Mouse (Mus musculus) heart, embryonic 11.5 days (tissue): Measurements from ENCODE around the gene Erf. TPM values are rescaled to one million over a fixed set of nuclear protein-coding genes. Genes with fewer than 3 reads are reported as not detected.

Experiments used
- ATAC-seq: fragments of 200-750 bp; cut with Nextera tagmentation; replicated peaks from 2 replicates; pipeline ENCODE4 v1.8.0; 2017; ENCODE audit warnings: moderate library complexity; ENCODE audit not compliant: insufficient number of reproducible peaks, low FRiP score, low TSS enrichment
- H3K27ac ChIP-seq: fragments of 300-500 bp; sonication (generic); 2 replicates; pipeline ENCODE4 v1.5.1; 2014; ENCODE audit warnings: mild to moderate bottlenecking, low read depth, low read length
- H3K27me3 ChIP-seq: fragments of 300-500 bp; sonication (generic); 2 replicates; pipeline ENCODE4 v1.6.1; 2014; ENCODE audit warnings: mild to moderate bottlenecking, low read length, mixed read lengths; ENCODE audit not compliant: control insufficient read depth, insufficient read depth
- H3K36me3 ChIP-seq: fragments of 300-500 bp; sonication (generic); 2 replicates; pipeline ENCODE4 v1.6.1; 2014; ENCODE audit warnings: mild to moderate bottlenecking, low read length, moderate library complexity, mixed read lengths; ENCODE audit not compliant: control insufficient read depth, insufficient read depth
- H3K4me1 ChIP-seq: fragments of 300-500 bp; sonication (generic); 2 replicates; pipeline ENCODE4 v1.6.1; 2014; ENCODE audit warnings: low read length; ENCODE audit not compliant: control insufficient read depth, insufficient read depth
- H3K4me2 ChIP-seq: fragments of 300-500 bp; sonication (generic); 2 replicates; pipeline ENCODE4 v1.6.1; 2014; ENCODE audit warnings: mild to moderate bottlenecking, moderate library complexity
- H3K4me3 ChIP-seq: fragments of 300-500 bp; sonication (generic); 2 replicates; pipeline ENCODE4 v1.5.1; 2014; ENCODE audit warnings: low read depth, low read length
- H3K9ac ChIP-seq: fragments of 300-500 bp; sonication (generic); 2 replicates; pipeline ENCODE4 v1.6.1; 2014; ENCODE audit warnings: mild to moderate bottlenecking, low read depth, low read length, moderate library complexity
- H3K9me3 ChIP-seq: fragments of 300-500 bp; sonication (generic); replicated peaks from 2 replicates; pipeline ENCODE4 v1.6.1; 2016; ENCODE audit warnings: low read length; ENCODE audit not compliant: control insufficient read depth
- WGBS: fragments of 180-500 bp; shearing (Covaris S2); extraction: QIAGEN DNeasy Blood & Tissue Kit; methylation state at CpG from one replicate; pipeline ENCODE4 v1.1.7; 2014; ENCODE audit not compliant: insufficient replicate concordance; 5-methylcytosine and 5-hydroxymethylcytosine counted together
- polyA plus RNA-seq: library from polyadenylated mRNA; unstranded; fragments of >200 nt; fragmentation: Nextera tagmentation; extraction: Ambion mirVana; gene quantifications from 2 replicates; pipeline ENCODE4 v1.2.1, GENCODE M21; 2014

The Erf gene
- polyA plus RNA-seq, 1 experiment from 2014 or later = 25.0 TPM

DNA sequence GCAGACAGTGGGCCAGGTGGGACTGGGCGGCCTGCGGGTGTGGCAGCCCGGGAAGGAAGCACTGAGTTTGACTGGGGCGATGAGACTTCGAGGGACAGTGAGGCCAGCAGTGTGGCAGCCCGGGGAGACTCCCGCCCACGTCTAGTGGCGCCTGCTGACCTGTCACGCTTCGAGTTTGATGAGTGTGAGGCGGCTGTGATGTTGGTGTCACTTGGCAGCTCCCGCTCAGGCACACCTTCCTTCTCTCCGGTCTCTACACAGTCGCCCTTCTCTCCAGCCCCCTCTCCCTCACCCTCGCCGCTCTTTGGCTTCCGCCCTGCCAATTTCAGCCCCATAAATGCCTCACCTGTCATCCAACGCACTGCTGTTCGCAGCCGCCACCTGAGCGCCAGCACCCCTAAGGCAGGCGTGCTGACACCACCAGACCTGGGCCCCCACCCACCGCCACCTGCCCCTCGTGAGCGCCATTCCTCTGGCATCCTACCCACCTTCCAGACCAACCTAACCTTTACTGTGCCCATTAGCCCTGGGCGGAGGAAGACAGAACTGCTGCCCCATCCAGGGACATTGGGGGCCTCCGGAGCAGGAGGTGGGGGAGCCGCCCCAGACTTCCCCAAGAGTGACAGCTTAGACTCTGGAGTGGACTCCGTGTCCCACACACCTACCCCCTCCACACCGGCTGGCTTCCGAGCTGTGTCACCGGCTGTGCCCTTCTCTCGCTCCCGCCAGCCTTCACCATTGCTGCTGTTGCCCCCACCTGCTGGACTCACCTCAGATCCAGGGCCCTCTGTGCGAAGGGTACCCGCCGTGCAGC, 22.1 kb upstream of the Erf start:
- 72% methylated on average over 38 of the region's 38 CpGs for WGBS
- Histone ChIP-seq H3K9ac (no peak overlapping the region), H3K36me3 (peaks cover 16% of the 10 kb centered on the region; the same call in 1 of the 2 replicates), H3K4me3 (no peak overlapping the region), H3K4me1 (peaks cover 58% of the 10 kb centered on the region), H3K4me2 (no peak overlapping the region), H3K9me3 (no peaks in the 10 kb centered on the region), H3K27ac (no peak overlapping the region), H3K27me3 (no peaks in the 10 kb centered on the region)
- ATAC-seq = no peak

DNA sequence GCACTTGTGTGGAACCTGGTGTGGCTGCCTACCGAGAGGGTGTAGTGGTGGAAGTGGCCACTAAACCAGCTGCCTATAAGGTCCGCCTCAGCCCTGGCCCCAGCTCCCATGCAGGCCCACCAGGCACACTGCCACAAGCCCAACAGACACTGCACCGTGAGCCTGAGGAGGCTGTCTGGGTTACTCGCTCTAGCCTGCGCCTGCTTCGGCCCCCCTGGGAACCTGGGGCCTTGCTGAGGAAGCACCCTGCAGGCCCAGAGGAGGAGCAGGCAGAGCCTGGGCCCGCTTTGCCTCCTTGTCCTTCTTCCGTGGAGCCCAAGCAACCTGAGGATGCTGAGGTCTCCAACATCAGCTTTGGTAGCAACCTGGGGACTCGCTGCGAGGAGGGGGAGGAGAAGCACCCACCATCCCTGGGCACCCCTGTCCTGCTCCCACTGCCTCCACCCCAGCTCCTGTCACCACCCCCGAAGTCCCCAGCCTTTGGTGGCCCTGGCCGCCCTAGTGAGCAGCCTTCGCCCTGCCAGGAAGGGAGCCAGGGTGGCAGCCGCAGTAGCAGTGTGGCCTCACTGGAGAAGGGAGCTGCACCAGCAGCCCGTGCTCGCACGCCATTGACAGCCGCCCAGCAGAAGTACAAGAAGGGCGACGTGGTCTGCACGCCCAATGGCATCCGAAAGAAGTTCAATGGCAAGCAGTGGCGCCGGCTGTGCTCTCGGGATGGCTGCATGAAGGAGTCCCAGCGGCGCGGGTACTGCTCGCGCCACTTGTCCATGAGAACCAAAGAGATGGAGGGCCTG, 21.3 kb upstream of the Erf start:
- no peak overlapping the region for H3K9ac ChIP-seq
- no peak overlapping the region for H3K27ac ChIP-seq
- H3K9me3 ChIP-seq = no peaks in the 10 kb centered on the region
- H3K4me1 ChIP-seq = peaks cover 53% of the 10 kb centered on the region
- H3K27me3 ChIP-seq = no peaks in the 10 kb centered on the region
- H3K4me3 ChIP-seq = no peak overlapping the region
- peaks cover 16% of the 10 kb centered on the region; the same call in 1 of the 2 replicates for H3K36me3 ChIP-seq
- H3K4me2 ChIP-seq = no peak overlapping the region
- WGBS = 85% methylated on average over 30 of the region's 30 CpGs
- ATAC-seq = no peak

DNA sequence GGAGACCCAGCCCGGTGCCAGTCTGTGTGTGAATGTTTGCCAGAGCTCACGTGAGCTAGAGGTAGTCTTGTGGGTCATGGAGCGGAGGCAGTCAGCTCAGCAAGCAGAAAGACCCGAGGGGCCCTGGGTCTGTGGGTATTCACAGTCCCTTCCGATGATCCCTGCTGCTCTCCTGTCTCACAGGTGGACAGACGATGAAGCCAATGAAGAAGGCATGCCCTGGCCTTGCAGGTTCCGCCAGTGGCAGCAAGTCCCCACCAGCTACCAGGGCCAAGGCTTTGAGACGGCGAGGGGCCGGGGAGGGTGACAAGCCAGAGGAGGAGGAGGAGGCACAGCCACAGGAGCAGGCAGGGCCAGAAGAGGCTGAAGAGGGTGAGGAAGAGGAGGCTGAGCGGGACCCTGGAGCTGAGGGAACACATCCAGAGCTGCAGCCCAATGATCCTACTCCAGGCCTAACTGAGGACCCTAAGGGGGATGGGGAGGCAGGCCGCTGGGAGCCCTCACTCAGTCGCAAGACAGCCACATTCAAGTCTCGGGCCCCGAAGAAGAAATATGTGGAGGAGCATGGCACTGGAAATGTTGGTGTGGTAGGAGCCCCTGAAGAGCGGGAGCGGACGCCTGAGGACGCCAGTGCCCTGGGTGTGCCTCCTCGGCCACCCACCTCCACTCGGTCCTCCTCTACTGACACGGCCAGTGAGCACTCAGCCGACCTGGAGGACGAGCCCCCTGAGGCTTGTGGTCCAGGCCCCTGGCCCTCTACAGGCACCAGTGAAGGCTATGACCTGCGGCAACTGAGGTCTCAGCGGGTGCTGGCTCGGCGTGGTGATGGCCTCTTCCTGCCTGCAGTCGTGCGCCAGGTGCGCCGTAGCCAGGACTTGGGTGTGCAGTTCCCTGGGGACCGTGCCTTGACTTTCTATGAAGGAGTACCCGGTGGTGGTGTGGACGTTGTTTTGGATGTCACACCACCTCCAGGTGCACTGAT, 20.4 kb upstream of the Erf start:
- peaks cover 16% of the 10 kb centered on the region; the same call in 1 of the 2 replicates for H3K36me3 ChIP-seq
- no peaks in the 10 kb centered on the region for H3K27me3 ChIP-seq
- H3K4me1 ChIP-seq = peaks cover 50% of the 10 kb centered on the region
- H3K27ac ChIP-seq = no peak overlapping the region
- no peak overlapping the region for H3K4me2 ChIP-seq
- H3K4me3 ChIP-seq = no peak overlapping the region
- H3K9ac ChIP-seq = no peak overlapping the region
- WGBS = 85% methylated on average over 35 of the region's 35 CpGs
- no peaks in the 10 kb centered on the region for H3K9me3 ChIP-seq
- ATAC-seq = no peak

DNA sequence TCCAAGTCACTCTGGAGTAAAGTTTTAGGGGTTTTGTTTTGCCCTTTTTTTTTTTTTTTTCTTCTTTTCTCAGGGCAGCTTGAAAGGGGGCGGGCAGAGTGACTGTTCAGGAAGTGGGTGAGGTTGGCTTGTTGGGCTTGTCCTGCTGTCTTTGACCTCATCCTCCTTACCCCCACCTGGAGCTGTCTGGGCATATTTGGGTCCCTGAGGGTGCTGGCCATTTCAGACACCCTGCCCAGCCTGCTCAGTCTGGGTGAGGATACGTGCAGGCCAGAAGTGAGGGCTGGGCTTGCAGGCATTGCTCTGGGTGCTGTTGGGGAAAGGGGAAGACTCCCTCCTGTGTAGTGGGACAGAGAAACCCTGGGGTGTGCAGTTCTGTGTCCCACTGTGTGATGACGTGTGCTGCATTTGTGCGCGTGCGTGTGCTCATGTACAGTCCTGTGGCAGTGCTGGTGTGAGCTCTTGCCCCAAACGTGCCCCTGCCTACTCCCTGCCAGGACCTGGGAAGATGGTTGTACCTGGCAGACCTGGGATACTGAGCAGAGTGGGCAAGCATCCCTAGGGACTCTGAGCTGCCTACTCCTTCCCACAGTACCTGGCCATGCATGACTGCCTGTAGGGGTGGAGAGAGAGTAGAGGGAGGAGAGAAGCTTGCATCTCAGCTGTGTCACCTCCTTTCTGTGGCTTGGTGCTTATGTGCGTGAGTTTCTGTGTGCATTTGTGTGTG, 19.1 kb upstream of the Erf start:
- Histone ChIP-seq H3K4me1 (peaks cover 39% of the 10 kb centered on the region), H3K27ac (no peak overlapping the region)
- no peak for ATAC-seq

DNA sequence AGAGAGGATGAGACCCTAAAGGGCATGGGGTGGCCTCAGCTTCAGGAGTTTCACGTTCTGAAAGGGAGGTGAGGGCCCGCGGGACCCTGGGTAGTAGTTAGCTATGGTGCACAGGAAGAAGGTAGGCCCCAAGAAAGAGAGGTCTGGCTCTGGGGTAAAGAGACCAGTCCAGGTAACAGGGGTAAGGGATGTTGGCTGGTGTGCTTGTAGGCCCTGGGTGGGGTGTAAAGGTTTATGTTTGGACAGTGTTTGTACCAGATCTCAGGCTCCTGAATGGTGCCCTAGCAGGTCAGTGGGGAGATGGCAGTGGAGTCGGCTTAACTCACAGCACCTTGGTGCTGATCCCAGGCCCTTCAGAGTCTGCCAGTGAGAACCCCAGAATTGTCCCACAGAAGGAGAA, 18.5 kb upstream of the Erf start:
- Histone ChIP-seq H3K4me3 (peak overlapping the region; percentile 91), H3K27ac (peak overlapping the region; percentile 85; the same call in 1 of the 2 replicates), H3K27me3 (no peaks in the 10 kb centered on the region), H3K9ac (peak overlapping the region; percentile 91), H3K9me3 (no peaks in the 10 kb centered on the region), H3K4me1 (peaks cover 33% of the 10 kb centered on the region), H3K4me2 (peak overlapping the region; percentile 87), H3K36me3 (peaks cover 16% of the 10 kb centered on the region; the same call in 1 of the 2 replicates)
- no peak for ATAC-seq
- WGBS = 47% methylated on average over 4 of the region's 4 CpGs

More for the DNA sequence above, 19.1 kb upstream of the Erf start:
- peaks cover 16% of the 10 kb centered on the region; the same call in 1 of the 2 replicates for H3K36me3 ChIP-seq
- no peaks in the 10 kb centered on the region for H3K9me3 ChIP-seq
- H3K9ac ChIP-seq = peak overlapping the region; percentile 44; the same call in 1 of the 2 replicates
- H3K27me3 ChIP-seq = no peaks in the 10 kb centered on the region
- WGBS = 85% methylated on average over 8 of the region's 8 CpGs
- peak overlapping the region; percentile 87 for H3K4me2 ChIP-seq
- H3K4me3 ChIP-seq = peak overlapping the region; percentile 91

DNA sequence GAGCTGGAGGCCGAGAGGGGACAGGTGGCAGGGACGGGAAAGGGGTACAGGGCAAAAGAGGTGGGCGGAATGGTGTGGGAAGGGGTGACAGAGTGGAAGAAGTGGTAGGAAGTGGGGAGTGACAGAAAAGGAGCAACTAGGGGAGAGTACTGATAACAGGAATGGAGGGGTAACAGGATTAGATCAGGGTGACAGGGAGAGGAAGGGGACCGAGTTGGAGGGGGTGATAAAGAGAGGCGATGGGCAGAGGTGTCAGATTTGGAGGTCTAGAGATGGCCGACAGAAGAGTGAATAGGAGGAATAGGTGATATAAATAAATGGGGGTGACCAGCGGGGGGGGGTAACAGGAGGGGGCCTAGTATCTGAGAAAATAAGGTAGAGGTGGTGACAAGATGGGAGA, 18.0 kb upstream of the Erf start:
- peak overlapping the region; percentile 87 for H3K4me2 ChIP-seq
- peaks cover 28% of the 10 kb centered on the region for H3K4me1 ChIP-seq
- H3K4me3 ChIP-seq = peak overlapping the region; percentile 91
- WGBS = under 1% methylated on average over 7 of the region's 7 CpGs
- peak overlapping the region; percentile 85 for H3K27ac ChIP-seq
- no peaks in the 10 kb centered on the region for H3K9me3 ChIP-seq
- H3K27me3 ChIP-seq = no peaks in the 10 kb centered on the region
- H3K36me3 ChIP-seq = peaks cover 16% of the 10 kb centered on the region; the same call in 1 of the 2 replicates
- no peak for ATAC-seq
- H3K9ac ChIP-seq = peak overlapping the region; percentile 91

DNA sequence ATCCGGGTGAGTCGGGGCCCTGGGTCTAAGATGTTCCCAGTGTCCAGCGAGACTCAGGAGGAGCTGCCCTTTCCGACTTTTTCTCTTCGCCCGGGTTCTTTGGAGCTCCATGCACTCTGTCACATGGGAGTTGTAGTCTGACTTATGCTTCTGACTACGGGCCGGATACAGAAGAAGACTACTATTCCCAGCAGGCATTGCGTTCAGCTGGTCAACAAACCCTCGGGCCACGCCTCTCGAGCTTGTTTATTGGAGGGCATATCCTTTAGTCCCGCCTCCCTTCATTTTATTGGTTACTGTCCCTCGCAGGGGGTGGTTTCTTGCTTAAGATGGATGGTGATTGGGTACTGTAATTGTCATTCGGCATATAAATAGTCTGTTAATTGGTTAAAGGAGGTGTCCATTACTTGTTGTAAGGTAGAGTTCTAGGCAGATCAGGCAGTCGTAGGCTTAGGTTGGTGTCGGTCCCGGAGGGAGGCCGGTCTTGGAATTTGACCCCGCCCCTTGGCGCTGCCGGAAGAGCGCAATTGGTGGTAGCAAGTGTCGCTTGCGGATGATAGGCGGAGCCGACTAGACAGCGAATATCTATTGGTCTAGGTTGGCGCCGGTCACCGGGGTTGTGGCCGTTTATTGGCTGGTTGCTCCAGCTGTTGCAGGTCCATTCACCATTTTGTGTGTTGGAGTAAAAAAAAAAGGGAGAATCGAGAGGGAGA, 17.3 kb upstream of the Erf start:
- ATAC-seq = peak; percentile 91
- Histone ChIP-seq H3K9ac (peak overlapping the region; percentile 91), H3K4me2 (peak overlapping the region; percentile 87), H3K36me3 (peaks cover 11% of the 10 kb centered on the region; the same call in 1 of the 2 replicates), H3K4me1 (peaks cover 23% of the 10 kb centered on the region), H3K27ac (peak overlapping the region; percentile 91), H3K27me3 (no peaks in the 10 kb centered on the region), H3K9me3 (no peaks in the 10 kb centered on the region), H3K4me3 (peak overlapping the region; percentile 91)
- WGBS = under 1% methylated on average over 33 of the region's 33 CpGs
